13 mouse cellular contexts compared by ENCODE assay signal in the genomic region with DNA sequence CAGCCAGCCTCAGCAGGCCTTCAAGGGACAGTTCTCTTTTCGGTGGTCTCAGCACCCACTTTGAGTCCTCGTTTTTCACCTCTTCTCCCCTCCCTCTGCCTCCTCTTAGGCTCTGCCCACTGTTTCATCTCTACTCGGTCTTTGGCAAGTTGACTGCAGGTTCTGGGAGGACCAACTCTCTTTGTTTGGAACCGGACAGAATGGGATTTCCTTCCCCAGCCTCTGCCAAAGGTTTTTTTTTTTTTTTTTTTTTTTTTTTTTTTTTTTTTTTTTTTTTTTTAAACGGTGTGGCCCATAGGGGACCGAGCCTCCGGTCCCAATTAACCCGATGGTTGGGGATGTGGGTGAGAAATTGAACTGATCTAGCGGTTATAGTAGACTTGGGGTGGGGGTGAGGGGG. TPM values are rescaled to one million over a fixed set of nuclear protein-coding genes. Genes with fewer than 3 reads are reported as not detected.
DNase-seq lines count a peak whose midpoint lies in the region; ATAC-seq and TF ChIP-seq lines count a peak whose summit lies in the region.
"Had no signal": no experiment of that assay in that cellular context is flagged by ENCODE, and none has a peak within 500 bp of the region (broad histone marks: within the 10 kb centered on the region; RNA-seq: fewer than 3 reads in every experiment).

No protein-coding gene starts in this region.

- H3K27me3 ChIP-seq in lung, embryonic 16.5 days (ENCODE audit: control insufficient read depth, insufficient read depth, low read depth, low read length) = peaks cover 95% of the 10 kb centered on the region
- peaks cover 100% of the 10 kb centered on the region for H3K27me3 ChIP-seq in hindbrain, embryonic 13.5 days
- H3K27me3 ChIP-seq in liver, postnatal 0 days (ENCODE audit: insufficient read depth, low read length) = peaks cover 99% of the 10 kb centered on the region
- H3K27me3 ChIP-seq in forebrain, postnatal 0 days (ENCODE audit: insufficient read depth, low read length) = peaks cover 95% of the 10 kb centered on the region
- H3K27me3 ChIP-seq: Patski had no signal

- peak overlapping the region; percentile 54 for H3K4me2 ChIP-seq in lung, embryonic 16.5 days (ENCODE audit: low read depth, low read length)
- peak overlapping the region; percentile 52 for H3K4me2 ChIP-seq in hindbrain, embryonic 13.5 days
- H3K4me2 ChIP-seq in liver, postnatal 0 days (ENCODE audit: low read depth, low read length) = peak overlapping the region; percentile 52
- H3K4me2 ChIP-seq in forebrain, postnatal 0 days (ENCODE audit: low read depth) = no peak overlapping the region

- no peak for TF ChIP-seq POLR2A in lung, adult 2 months (IDR thresholded peaks at IDR 0.05; ENCODE audit: borderline replicate concordance, extremely low read depth, low read depth, low read length)

- DNase-seq in gastrocnemius, adult 2 months = no peak
- DNase-seq in gastrocnemius, postnatal 10 days = no peak
- no peak for DNase-seq in lung, adult 2 months
- DNase-seq in liver, postnatal 0 days = no peak
- DNase-seq in B cell, adult 2 months = no peak
- DNase-seq in forebrain, postnatal 0 days = no peak
- DNase-seq: cerebellum, adult 2 months; heart, postnatal 14 days had no signal

- intact Hi-C loops in gastrocnemius, adult 2 months (cut with DNase I) = loop anchor here (10.0 kb wide), 1 partner anchor 134 kb away; no protein-coding TSS in a partner anchor

- no peaks in the 10 kb centered on the region for H3K9me3 ChIP-seq in lung, embryonic 16.5 days (ENCODE audit: control insufficient read depth, low read length)
- no peaks in the 10 kb centered on the region for H3K9me3 ChIP-seq in hindbrain, embryonic 13.5 days
- H3K9me3 ChIP-seq in liver, postnatal 0 days (ENCODE audit: low read length) = no peaks in the 10 kb centered on the region
- H3K9me3 ChIP-seq in forebrain, postnatal 0 days (ENCODE audit: low read length) = no peaks in the 10 kb centered on the region
- H3K9me3 ChIP-seq: liver, embryonic 13.5 days had no signal

- 1% methylated on average over 9 of the region's 9 CpGs for whole genome bisulfite sequencing in lung, embryonic 16.5 days
- WGBS in lung, adult 2 months = under 1% methylated on average over 9 of the region's 9 CpGs
- WGBS in hindbrain, embryonic 13.5 days = 0% methylated on average over 9 of the region's 9 CpGs
- WGBS in liver, postnatal 0 days (ENCODE audit: insufficient replicate concordance) = 4% methylated on average over 9 of the region's 9 CpGs
- under 1% methylated on average over 9 of the region's 9 CpGs for WGBS in forebrain, postnatal 0 days

- ATAC-seq in lung, embryonic 16.5 days (ENCODE audit: low read depth) = no peak; the same call in 1 of the 2 replicates
- no peak for ATAC-seq in hindbrain, embryonic 13.5 days (ENCODE audit: low FRiP score)
- ATAC-seq in liver, postnatal 0 days = peak; percentile 33; the same call in 1 of the 2 replicates
- no peak for ATAC-seq in forebrain, postnatal 0 days

- no peak for TF ChIP-seq CTCF in gastrocnemius, adult 2 months (IDR thresholded peaks at IDR 0.05)
- no peak for TF ChIP-seq CTCF in lung, adult 2 months (IDR thresholded peaks at IDR 0.05; ENCODE audit: insufficient read depth, low read length)
- TF ChIP-seq CTCF in liver, postnatal 0 days (IDR thresholded peaks at IDR 0.05; ENCODE audit: low read depth) = no peak
- no peak for TF ChIP-seq CTCF in forebrain, postnatal 0 days (IDR thresholded peaks at IDR 0.05; ENCODE audit: low read depth)

- TF ChIP-seq EP300 in liver, postnatal 0 days (IDR thresholded peaks at IDR 0.05; ENCODE audit: low read depth) = no peak

- peaks cover 13% of the 10 kb centered on the region for H3K4me1 ChIP-seq in lung, embryonic 16.5 days (replicated peaks; ENCODE audit: control insufficient read depth, insufficient read depth, low read length)
- peaks cover 2% of the 10 kb centered on the region; the same call in 1 of the 2 replicates for H3K4me1 ChIP-seq in lung, adult 2 months (ENCODE audit: control insufficient read depth, insufficient read depth, low read length)
- H3K4me1 ChIP-seq in hindbrain, embryonic 13.5 days (replicated peaks) = peaks cover 39% of the 10 kb centered on the region
- peaks cover 3% of the 10 kb centered on the region; the same call in 1 of the 2 replicates for H3K4me1 ChIP-seq in liver, postnatal 0 days (ENCODE audit: insufficient read depth)
- H3K4me1 ChIP-seq in forebrain, postnatal 0 days (ENCODE audit: insufficient read depth) = no peaks in the 10 kb centered on the region

- H3K27ac ChIP-seq in gastrocnemius, adult 2 months = peak overlapping the region; percentile 82
- no peak overlapping the region for H3K27ac ChIP-seq in lung, embryonic 16.5 days (ENCODE audit: low read length)
- H3K27ac ChIP-seq in hindbrain, embryonic 13.5 days = peak overlapping the region; percentile 92
- no peak overlapping the region for H3K27ac ChIP-seq in liver, postnatal 0 days (ENCODE audit: low read depth)
- H3K27ac ChIP-seq in forebrain, postnatal 0 days (ENCODE audit: low read depth, low read length) = no peak overlapping the region
- H3K27ac ChIP-seq: layer of hippocampus, adult 2 months; liver, embryonic 13.5 days had no signal

- H3K36me3 ChIP-seq in lung, embryonic 16.5 days (ENCODE audit: control insufficient read depth, insufficient read depth, low read length) = no peaks in the 10 kb centered on the region
- H3K36me3 ChIP-seq in hindbrain, embryonic 13.5 days = no peaks in the 10 kb centered on the region
- no peaks in the 10 kb centered on the region for H3K36me3 ChIP-seq in liver, postnatal 0 days (replicated peaks; ENCODE audit: insufficient read depth, low read length)
- no peaks in the 10 kb centered on the region for H3K36me3 ChIP-seq in forebrain, postnatal 0 days (ENCODE audit: insufficient read depth)
- H3K36me3 ChIP-seq: liver, embryonic 13.5 days had no signal

- H3K9ac ChIP-seq in lung, embryonic 16.5 days (ENCODE audit: low read length) = no peak overlapping the region
- H3K9ac ChIP-seq in hindbrain, embryonic 13.5 days = peak overlapping the region; percentile 75
- H3K9ac ChIP-seq in liver, postnatal 0 days (replicated peaks) = no peak overlapping the region
- H3K9ac ChIP-seq in forebrain, postnatal 0 days = no peak overlapping the region
- H3K9ac ChIP-seq: liver, embryonic 13.5 days had no signal

- H3K4me3 ChIP-seq in gastrocnemius, adult 2 months = peak overlapping the region; percentile 70
- no peak overlapping the region for H3K4me3 ChIP-seq in lung, embryonic 16.5 days (ENCODE audit: low read length)
- H3K4me3 ChIP-seq in lung, adult 2 months (replicated peaks; ENCODE audit: extremely low read depth, low read depth, low read length) = no peak overlapping the region
- peak overlapping the region; percentile 35 for H3K4me3 ChIP-seq in hindbrain, embryonic 13.5 days
- H3K4me3 ChIP-seq in liver, postnatal 0 days (ENCODE audit: low read depth, low read length) = no peak overlapping the region
- H3K4me3 ChIP-seq in forebrain, postnatal 0 days (ENCODE audit: low read depth, low read length) = no peak overlapping the region
- H3K4me3 ChIP-seq: layer of hippocampus, adult 2 months had no signal

RNA-seq across cellular contexts. Expression of a gene that starts 4.8 kb away (rescaled TPM):
- total RNA-seq in gastrocnemius, adult 2 months (2021) = not detected
- not detected for total RNA-seq in gastrocnemius, postnatal 10 days (2021)
- 0.05 TPM in 1 of 2 replicates, not detected in the other for polyA plus RNA-seq in lung, embryonic 16.5 days (2015; fragmentation: Nextera tagmentation; extraction: Ambion mirVana)
- not detected in 2 replicates for polyA plus RNA-seq in lung, adult 2 months (2012; rRNA removed)
- 17.1 and 17.2 TPM in 2 replicates for polyA plus RNA-seq in hindbrain, embryonic 13.5 days (2015; fragmentation: Nextera tagmentation; extraction: Ambion mirVana)
- not detected in 2 replicates for polyA plus RNA-seq in liver, postnatal 0 days (2015; fragmentation: Nextera tagmentation; extraction: Ambion mirVana)
- total RNA-seq in forebrain, postnatal 0 days (2014; rRNA removed) = 0.05 TPM in 1 of 2 replicates, not detected in the other
- polyA plus RNA-seq in forebrain, postnatal 0 days (2015; fragmentation: Nextera tagmentation; extraction: Ambion mirVana) = 0.06 TPM in 2 replicates
- total RNA-seq: heart, postnatal 14 days had no signal
- polyA plus RNA-seq: liver, embryonic 13.5 days had no signal

Comparison
In these comparisons a context has a peak if more than half of its experiments do, and no peak if none do; other contexts are left out.
1. H3K27ac ChIP-seq: peak in gastrocnemius, adult 2 months (single experiment) and hindbrain, embryonic 13.5 days (single experiment); none in lung, embryonic 16.5 days (single experiment), liver, postnatal 0 days (single experiment) and forebrain, postnatal 0 days (single experiment).
2. H3K4me3 ChIP-seq: peak in gastrocnemius, adult 2 months (single experiment) and hindbrain, embryonic 13.5 days (single experiment); none in lung, embryonic 16.5 days (single experiment), lung, adult 2 months (single experiment), liver, postnatal 0 days (single experiment) and forebrain, postnatal 0 days (single experiment).
3. RNA of a gene that starts 4.8 kb away (polyA plus RNA-seq): 17.1 to 17.2 TPM in hindbrain, embryonic 13.5 days; 0.06 TPM in forebrain, postnatal 0 days, 0.05 TPM in lung, embryonic 16.5 days, not detected in lung, adult 2 months and not detected in liver, postnatal 0 days; every median in the first group is over 10 times any median in the second.